Mouse (Mus musculus): Measurements from ENCODE around the gene Hip1r.

GRCm38 (mm10) chr5:124046741-124047401 lies 73.4 kb downstream of the Hip1r start:
- TF ChIP-seq CTCF (IDR thresholded peaks at IDR 0.05; ENCODE audit: low read depth, low read length) (no peak), TAL1 (conservative IDR thresholded peaks at IDR 0.05; ENCODE audit: low read depth, low read length) (no peak), GATA1 (IDR thresholded peaks at IDR 0.05; ENCODE audit: borderline replicate concordance, low read length) (no peak)
